Mouse (Mus musculus) neural tube, embryonic 11.5 days (tissue): ENCODE measurements at regions not wholly inside any gene's neighbourhood (a gene's known extent, or its start where the extent isn't known, plus 50 kb on each side); places are given as distances from the start of the nearest gene placed in this dataset.

ENCODE experiments used
- ATAC-seq: fragments of 200-750 bp; cut with Nextera tagmentation; 2 replicates; pipeline ENCODE4 v1.8.0; 2017; ENCODE audit warnings: moderate number of reproducible peaks, mild to moderate bottlenecking, moderate TSS enrichment, moderate library complexity; ENCODE audit not compliant: insufficient read depth, low FRiP score, low TSS enrichment
- DNase-seq: peaks from one replicate; pipeline ENCODE4 v3.0.0-alpha.2; 2015; ENCODE audit warnings: low spot score
- H3K27ac ChIP-seq: fragments of 300-500 bp; sonication (generic); 2 replicates; pipeline ENCODE4 v1.5.1; 2014; ENCODE audit warnings: low read depth, mild to moderate bottlenecking, low read length
- H3K27me3 ChIP-seq: fragments of 300-500 bp; sonication (generic); 2 replicates; pipeline ENCODE4 v1.6.1; 2014; ENCODE audit warnings: mild to moderate bottlenecking, low read length, mixed read lengths; ENCODE audit not compliant: control insufficient read depth, insufficient read depth
- H3K36me3 ChIP-seq: fragments of 300-500 bp; sonication (generic); 2 replicates; pipeline ENCODE4 v1.6.1; 2014; ENCODE audit warnings: mild to moderate bottlenecking, low read length, moderate library complexity, mixed read lengths; ENCODE audit not compliant: control insufficient read depth, insufficient read depth
- H3K4me1 ChIP-seq: fragments of 300-500 bp; sonication (generic); 2 replicates; pipeline ENCODE4 v1.6.1; 2014; ENCODE audit warnings: low read length, mixed read lengths; ENCODE audit not compliant: control insufficient read depth, insufficient read depth
- H3K4me2 ChIP-seq: fragments of 300-500 bp; sonication (generic); 2 replicates; pipeline ENCODE4 v1.6.1; 2014; ENCODE audit warnings: low read depth, mild to moderate bottlenecking, moderate library complexity
- H3K4me3 ChIP-seq: fragments of 300-500 bp; sonication (generic); 2 replicates; pipeline ENCODE4 v1.5.1; 2014; ENCODE audit warnings: low read depth, low read length
- H3K9ac ChIP-seq: fragments of 300-500 bp; sonication (generic); 2 replicates; pipeline ENCODE4 v1.6.1; 2014; ENCODE audit warnings: mild to moderate bottlenecking, low read length
- H3K9me3 ChIP-seq: fragments of 300-500 bp; sonication (generic); 2 replicates; pipeline ENCODE4 v1.6.1; 2016; ENCODE audit warnings: low read length; ENCODE audit not compliant: control insufficient read depth
- WGBS: fragments of 180-500 bp; shearing (Covaris S2); extraction: QIAGEN DNeasy Blood & Tissue Kit; methylation state at CpG from one replicate; pipeline ENCODE4 v1.1.7; 2014; 5-methylcytosine and 5-hydroxymethylcytosine counted together

- peak; percentile 82 for DNase-seq
- Histone ChIP-seq H3K9me3 (no peaks in the 10 kb centered on the region), H3K4me1 (peaks cover 8% of the 10 kb centered on the region; the same call in 1 of the 2 replicates), H3K27me3 (no peaks in the 10 kb centered on the region), H3K36me3 (no peaks in the 10 kb centered on the region), H3K27ac (peak overlapping the region; percentile 88), H3K4me3 (peak overlapping the region; percentile 16; the same call in 1 of the 2 replicates), H3K4me2 (peak overlapping the region; percentile 30), H3K9ac (peak overlapping the region; percentile 41; the same call in 1 of the 2 replicates)
- 8% methylated on average over 18 of the region's 18 CpGs for WGBS
- ATAC-seq = peak; percentile 94
Measured at GRCm38 (mm10) chr10:38553688-38554680, 267.6 kb downstream of the Rfpl4b start.

GRCm38 (mm10) chr10:38553326-38553687 lies 268.3 kb downstream of the Rfpl4b start:
- no peak overlapping the region for H3K9ac ChIP-seq
- no peaks in the 10 kb centered on the region for H3K27me3 ChIP-seq
- no peak overlapping the region for H3K4me3 ChIP-seq
- H3K36me3 ChIP-seq = no peaks in the 10 kb centered on the region
- DNase-seq = no peak
- peak overlapping the region; percentile 88 for H3K27ac ChIP-seq
- H3K4me2 ChIP-seq = no peak overlapping the region
- peaks cover 8% of the 10 kb centered on the region; the same call in 1 of the 2 replicates for H3K4me1 ChIP-seq
- no peaks in the 10 kb centered on the region for H3K9me3 ChIP-seq
- ATAC-seq = no peak

GRCm38 (mm10) chr10:38552350-38553076 lies 269.1 kb downstream of the Rfpl4b start:
- 68% methylated on average over 5 of the region's 5 CpGs for WGBS
- Histone ChIP-seq H3K36me3 (no peaks in the 10 kb centered on the region), H3K4me1 (peaks cover 8% of the 10 kb centered on the region; the same call in 1 of the 2 replicates), H3K27me3 (no peaks in the 10 kb centered on the region), H3K4me3 (no peak overlapping the region), H3K9ac (no peak overlapping the region), H3K4me2 (no peak overlapping the region), H3K27ac (0 out of 2 replicates have a peak overlapping the region, but pooled peaks have one; percentile 14), H3K9me3 (no peaks in the 10 kb centered on the region)
- no peak for ATAC-seq
- no peak for DNase-seq

GRCm38 (mm10) chr10:38540031-38540430 lies 281.5 kb downstream of the Rfpl4b start:
- no peaks in the 10 kb centered on the region for H3K27me3 ChIP-seq
- no peak overlapping the region for H3K9ac ChIP-seq
- ATAC-seq (no peak), DNase-seq (no peak)
- H3K4me1 ChIP-seq = no peaks in the 10 kb centered on the region
- no peaks in the 10 kb centered on the region for H3K9me3 ChIP-seq
- 94% methylated on average over 4 of the region's 4 CpGs for WGBS
- no peak overlapping the region for H3K27ac ChIP-seq
- no peaks in the 10 kb centered on the region for H3K36me3 ChIP-seq
- H3K4me3 ChIP-seq = no peak overlapping the region
- no peak overlapping the region for H3K4me2 ChIP-seq

GRCm38 (mm10) chr10:38538766-38539165 lies 282.8 kb downstream of the Rfpl4b start:
- H3K27me3 ChIP-seq = no peaks in the 10 kb centered on the region

GRCm38 (mm10) chr10:38516636-38517035 lies 304.9 kb downstream of the Rfpl4b start:
- WGBS = 67% methylated on average over 2 of the region's 2 CpGs
- Histone ChIP-seq H3K4me3 (no peak overlapping the region), H3K36me3 (no peaks in the 10 kb centered on the region), H3K4me2 (no peak overlapping the region), H3K9ac (no peak overlapping the region), H3K4me1 (no peaks in the 10 kb centered on the region), H3K27ac (no peak overlapping the region), H3K27me3 (no peaks in the 10 kb centered on the region), H3K9me3 (no peaks in the 10 kb centered on the region)
- DNase-seq = no peak
- no peak for ATAC-seq

More at GRCm38 (mm10) chr10:38538766-38539165, 282.8 kb downstream of the Rfpl4b start:
- ATAC-seq = no peak
- H3K4me2 ChIP-seq = no peak overlapping the region
- no peaks in the 10 kb centered on the region for H3K9me3 ChIP-seq
- no peaks in the 10 kb centered on the region for H3K36me3 ChIP-seq
- H3K27ac ChIP-seq = no peak overlapping the region
- no peak for DNase-seq
- H3K4me1 ChIP-seq = no peaks in the 10 kb centered on the region
- no peak overlapping the region for H3K9ac ChIP-seq
- no peak overlapping the region for H3K4me3 ChIP-seq
